Mouse (Mus musculus): ENCODE measurements around the gene Hmmr.
A peak's percentile ranks its signal among the peaks of the same experiment; 100 is the strongest.
"Not testable (repeated sequence)": the region's sequence is repeated elsewhere in the genome, so short reads cannot be mapped to it uniquely, and the experiment has no call there.

Hmmr gene

GRCm38 (mm10) chr11:40733339-40734174 is at the start of gene Hmmr, which contains the start of gene Nudcd2:
Gene Hmmr (minus strand): TSS chr11:40733422.
Gene Nudcd2 (plus strand): TSS chr11:40733667.
- peak; percentile 92 to 94 for DNase-seq (ENCODE audit: low spot score in 2 of 2)

DNA sequence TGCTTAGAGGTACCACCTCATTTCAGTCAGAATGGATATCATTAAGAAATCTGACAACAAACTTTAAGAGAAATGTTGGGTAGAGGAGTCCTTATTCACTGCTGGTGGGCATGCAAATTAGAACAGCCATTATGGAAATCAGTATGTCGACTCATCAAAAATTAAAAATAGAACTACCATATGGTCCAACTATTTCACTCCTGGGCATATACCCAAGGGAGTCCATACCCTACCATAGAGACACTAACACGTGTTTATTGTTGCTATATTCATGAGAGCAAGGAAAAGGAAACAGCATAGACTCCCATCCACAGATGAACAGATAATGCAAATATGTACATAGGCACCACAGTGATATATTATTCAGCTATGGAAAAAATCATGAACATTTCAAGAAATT is 48.6 kb upstream of the Hmmr start:
- no peak for DNase-seq (ENCODE audit: low spot score in 2 of 2)

- no peak for DNase-seq (ENCODE audit: low spot score in 2 of 2)
Observed at GRCm38 (mm10) chr11:40775315-40776269, 42.4 kb upstream of the Hmmr start.

GRCm38 (mm10) chr11:40764690-40765089 is 31.5 kb upstream of the Hmmr start:
- DNase-seq (ENCODE audit: low spot score in 2 of 2) = no peak

- DNase-seq (ENCODE audit: low spot score in 2 of 2) = no peak
Observed at GRCm38 (mm10) chr11:40763395-40763794, 30.2 kb upstream of the Hmmr start.

GRCm38 (mm10) chr11:40759896-40760295 is 26.7 kb upstream of the Hmmr start:
- no peak for DNase-seq (ENCODE audit: low spot score in 2 of 2)

DNA sequence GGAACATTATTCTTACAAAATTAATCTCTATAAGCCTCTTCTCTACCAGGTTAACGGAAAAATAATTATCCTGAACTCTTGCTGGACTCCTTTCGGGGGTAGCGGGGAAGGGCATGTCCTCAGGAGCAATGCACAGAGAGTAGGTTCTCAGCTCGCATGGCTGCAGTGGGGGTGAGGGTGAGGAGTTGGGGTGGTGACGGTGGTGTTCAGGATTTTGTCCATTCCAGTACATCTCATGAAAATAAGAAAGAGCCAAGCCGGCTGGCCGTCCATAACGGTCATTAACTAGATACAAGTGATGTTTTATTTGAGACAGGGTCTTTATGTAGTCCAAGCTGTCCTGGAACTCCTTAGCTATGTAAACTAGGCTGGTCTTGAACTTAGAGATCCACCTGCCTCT is 22.7 kb upstream of the Hmmr start:
- DNase-seq (ENCODE audit: low spot score in 2 of 2) = no peak

GRCm38 (mm10) chr11:40755109-40755627 is 21.9 kb upstream of the Hmmr start, which contains the start of gene Ccng1:
Gene Ccng1 (minus strand): TSS chr11:40755311.
- DNase-seq (ENCODE audit: low spot score in 2 of 2) = peak; percentile 86 to 90

GRCm38 (mm10) chr11:40754664-40755107 is 21.5 kb upstream of the Hmmr start:
- DNase-seq (ENCODE audit: low spot score in 2 of 2) = no peak

DNA sequence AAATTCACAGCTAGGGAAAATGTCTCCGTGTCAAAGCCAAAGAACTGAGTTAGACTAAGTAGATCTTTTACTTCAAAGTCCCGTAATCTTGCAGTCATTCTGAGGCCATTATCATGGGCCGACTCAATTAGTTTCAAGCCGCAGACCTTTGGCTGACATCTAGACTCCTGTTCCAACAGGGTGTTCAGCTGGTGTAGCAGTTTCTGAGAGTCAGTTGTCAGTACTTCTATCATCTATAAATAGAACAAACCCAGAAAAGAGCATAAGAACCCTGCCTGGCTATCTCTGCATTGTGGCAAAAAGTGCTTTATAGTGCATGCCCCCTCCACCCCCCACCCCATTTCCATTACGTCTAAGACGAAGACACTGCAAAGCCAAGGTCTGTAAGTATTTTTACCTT is 20.6 kb upstream of the Hmmr start:
- DNase-seq (ENCODE audit: low spot score in 2 of 2) = no peak

DNA sequence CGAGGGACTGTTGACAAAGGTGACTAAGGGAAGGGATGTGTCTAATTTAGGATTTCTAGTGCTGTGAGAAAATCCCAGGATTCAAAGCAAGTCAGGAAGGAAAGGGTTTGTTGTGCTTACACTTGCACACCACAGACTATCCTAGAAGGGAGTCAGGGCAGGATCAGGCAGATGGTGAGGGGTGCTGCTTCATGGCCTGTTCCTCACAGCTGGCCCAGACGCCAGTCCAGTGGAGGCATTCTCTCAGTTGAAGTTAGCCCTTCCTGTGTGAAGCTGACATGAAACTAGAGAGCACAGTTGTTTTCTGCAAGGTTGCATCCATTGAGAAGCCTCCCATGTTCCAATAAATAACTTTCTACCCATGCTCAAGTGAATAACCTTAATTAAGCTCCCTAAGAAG is 14.5 kb upstream of the Hmmr start:
- DNase-seq (ENCODE audit: low spot score in 2 of 2) = no peak

DNA sequence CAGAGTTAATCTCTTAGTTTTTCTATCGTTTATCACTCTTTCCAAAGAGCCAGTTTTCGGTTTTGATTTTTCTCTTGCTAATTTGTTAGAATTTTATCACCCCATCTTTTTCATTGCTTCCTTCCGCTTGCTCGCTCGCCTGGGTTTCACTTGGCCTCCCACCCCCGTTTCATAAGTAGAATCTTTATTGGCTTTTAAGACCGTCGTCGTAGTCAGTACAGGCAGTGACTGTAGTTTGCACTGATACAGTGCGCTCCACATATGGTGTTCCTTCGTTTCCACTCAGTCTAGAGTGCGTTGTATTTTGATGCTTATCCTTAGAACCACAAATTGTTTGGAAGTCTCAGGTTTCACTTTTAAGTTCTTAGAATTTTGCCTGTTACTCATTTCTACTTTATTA is 13.1 kb upstream of the Hmmr start:
- no peak for DNase-seq (ENCODE audit: low spot score in 2 of 2)

DNA sequence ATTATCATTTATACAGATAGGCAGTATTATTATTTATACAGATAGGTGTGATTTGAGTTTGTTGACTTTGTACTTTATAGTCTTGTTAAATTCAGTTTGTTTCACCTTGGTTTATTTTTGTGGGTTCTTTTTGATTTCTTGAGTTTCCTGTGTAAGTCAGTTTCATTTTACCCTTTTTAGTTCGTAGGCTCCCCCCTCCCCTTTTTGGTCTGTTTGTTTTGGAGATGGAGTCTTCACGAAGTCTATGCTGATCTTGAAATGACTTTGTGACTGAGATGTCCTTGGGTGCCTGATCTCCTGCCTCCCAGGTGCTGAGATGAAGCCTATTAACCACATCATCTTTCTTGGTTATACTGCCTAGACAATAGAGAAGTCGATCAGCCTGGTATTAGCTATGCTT is 11.1 kb upstream of the Hmmr start:
- DNase-seq (ENCODE audit: low spot score in 2 of 2) = no peak

DNA sequence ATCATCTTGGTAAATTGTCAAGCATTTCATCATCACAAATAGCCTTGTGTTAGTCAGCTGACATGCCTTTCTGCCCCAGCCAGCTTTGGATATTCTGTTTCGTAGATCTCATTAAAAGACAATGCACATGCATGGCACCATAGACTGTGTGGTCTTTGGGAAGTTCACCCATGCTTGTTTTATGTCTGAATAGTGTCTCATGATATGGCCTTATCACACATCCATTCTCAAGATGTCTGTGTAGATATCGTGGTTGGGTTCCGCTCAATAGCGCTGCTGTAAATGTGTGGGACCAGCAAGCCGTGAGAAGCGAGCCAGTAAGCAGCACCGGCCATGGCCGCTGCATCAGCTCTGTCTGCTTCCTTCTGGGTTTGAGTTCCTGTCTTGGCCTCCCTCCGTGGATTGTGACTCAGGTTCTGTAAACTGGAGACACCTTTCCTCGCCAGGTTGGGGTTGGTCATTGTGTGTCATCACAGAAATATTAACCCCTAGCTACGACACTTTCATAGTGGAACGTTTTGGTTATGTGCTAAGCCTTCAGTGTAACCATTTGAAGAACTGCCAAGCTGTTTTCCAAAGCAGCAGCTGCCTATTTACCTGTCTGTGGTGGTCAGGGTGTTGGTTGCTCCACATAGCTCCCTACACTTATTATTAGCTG is 8.5 kb upstream of the Hmmr start:
- no peak for DNase-seq (ENCODE audit: low spot score in 2 of 2)

GRCm38 (mm10) chr11:40737369-40737768 is 4.1 kb upstream of the Hmmr start:
- no peak for DNase-seq (ENCODE audit: low spot score in 2 of 2)

GRCm38 (mm10) chr11:40734251-40734752 is 1.1 kb upstream of the Hmmr start:
- no peak for DNase-seq (ENCODE audit: low spot score in 2 of 2)

DNA sequence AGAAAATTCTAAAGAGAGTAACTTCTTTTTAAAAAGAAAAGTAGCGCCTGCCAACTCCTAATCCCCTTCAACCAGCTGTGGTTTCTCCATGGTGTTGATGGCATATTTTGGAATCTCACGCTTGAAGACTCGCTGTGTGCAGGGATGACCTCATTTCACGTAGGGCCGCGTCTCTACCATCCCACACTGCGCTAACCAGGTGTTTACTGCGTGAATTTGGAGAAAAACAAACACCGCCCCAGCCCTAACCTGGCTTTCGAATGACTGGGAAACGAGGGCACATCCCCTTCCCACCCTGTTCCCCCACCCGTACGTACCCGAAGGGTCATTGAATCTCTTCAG is 254 bp downstream of the Hmmr start:
- no peak for DNase-seq (ENCODE audit: low spot score in 2 of 2)

GRCm38 (mm10) chr11:40718324-40718723 is 14.9 kb downstream of the Hmmr start:
- DNase-seq (ENCODE audit: low spot score in 2 of 2) = no peak

DNA sequence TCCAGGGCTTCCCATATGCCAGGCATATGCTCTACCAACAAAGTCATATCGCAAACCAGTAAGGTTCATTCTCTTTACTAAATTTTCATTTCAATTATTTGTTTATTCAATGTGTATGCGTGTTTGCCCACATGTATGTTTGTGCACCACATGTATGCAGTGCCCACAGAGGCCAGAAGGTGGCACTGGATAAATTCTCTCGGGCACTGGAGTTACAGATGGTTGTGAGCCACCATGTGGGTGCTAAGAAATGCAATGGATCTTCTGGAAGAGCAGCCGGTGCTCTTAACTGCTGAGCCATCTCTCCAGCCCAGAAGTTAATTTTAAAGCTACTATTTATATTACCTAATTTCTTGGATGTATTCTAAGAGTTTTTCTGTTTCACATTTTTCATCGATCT is 17.7 kb downstream of the Hmmr start:
- no peak for DNase-seq (ENCODE audit: low spot score in 2 of 2)

DNA sequence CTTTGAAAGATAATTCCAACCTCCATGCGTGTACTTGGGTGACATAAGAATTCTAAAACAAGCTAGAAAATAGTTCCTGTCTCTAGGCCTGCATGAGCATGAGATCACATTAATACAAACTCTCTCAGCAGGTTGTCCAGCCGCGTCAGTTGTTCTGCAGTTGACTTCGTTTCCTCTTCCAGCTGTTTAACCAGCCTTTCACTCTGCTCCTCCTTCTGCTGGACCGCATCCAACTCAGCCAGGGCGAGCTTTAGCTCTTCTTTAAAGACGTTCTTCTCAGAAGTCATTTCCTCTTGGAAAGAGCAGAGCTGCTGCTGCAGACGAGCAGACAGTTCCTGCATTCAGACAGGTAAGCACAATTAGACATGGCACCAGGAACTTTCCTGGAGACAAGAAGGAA is 19.4 kb downstream of the Hmmr start:
- no peak for DNase-seq (ENCODE audit: low spot score in 2 of 2)

- DNase-seq (ENCODE audit: low spot score in 2 of 2) = not testable (repeated sequence)
Observed at GRCm38 (mm10) chr11:40709899-40710298, 23.3 kb downstream of the Hmmr start.

DNA sequence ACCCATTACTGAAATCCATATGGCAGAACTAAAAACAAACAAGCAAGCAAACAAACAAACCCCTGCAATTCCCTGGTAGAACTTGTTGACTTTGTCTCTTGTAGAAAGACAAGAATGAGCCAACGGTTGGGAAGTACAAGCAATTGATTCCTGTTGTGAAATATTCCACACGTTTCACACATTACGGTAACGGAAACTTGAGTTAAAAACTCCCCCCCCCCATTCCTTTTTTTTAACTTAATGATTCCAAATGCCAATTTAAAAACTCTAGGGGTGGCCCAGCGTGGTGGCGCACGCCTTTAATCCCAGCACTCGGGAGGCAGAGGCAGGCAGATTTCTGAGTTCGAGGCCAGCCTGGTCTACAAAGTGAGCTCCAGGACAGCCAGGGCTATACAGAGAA is 38.1 kb downstream of the Hmmr start, which contains the start of gene Mat2b:
TSS of gene Mat2b (minus strand) at position 101 of the 400 bp plus-strand sequence.
- DNase-seq (ENCODE audit: low spot score in 2 of 2) = no peak

Data from spleen, postnatal 4 days (tissue).